Mouse (Mus musculus) lung, postnatal 0 days (tissue): ENCODE measurements around the gene Hrh2.

Experiments
- CTCF ChIP-seq: IDR thresholded peaks from 2 replicates; pipeline ENCODE4 v1.5.1; 2016; ENCODE audit warnings: antibody characterized with exemption, mild to moderate bottlenecking
- EP300 ChIP-seq: IDR thresholded peaks from 2 replicates; pipeline ENCODE4 v1.6.1; 2016; ENCODE audit warnings: antibody characterized with exemption, mild to moderate bottlenecking, control low read depth

GRCm38 (mm10) chr13:54218341-54218740 lies 26.4 kb downstream of the Hrh2 start:
- TF ChIP-seq CTCF, result no peak
- no peak for TF ChIP-seq EP300
